Mouse (Mus musculus) adrenal gland, postnatal 10 days (tissue): ENCODE data around the gene Mtg2. TPM values are rescaled to one million over a fixed set of nuclear protein-coding genes. Genes with fewer than 3 reads are reported as not detected.

Source experiments
- DNase-seq: peaks from one replicate; pipeline ENCODE4 v3.0.0; 2021; ENCODE audit warnings: mixed read lengths
- total RNA-seq, 2 experiments: library from RNA; stranded (reverse); gene quantifications; 2 replicates each; pipeline ENCODE4 v1.2.3; 2021

Gene Mtg2
- total RNA-seq, 2 experiments from 2014 or later, result 13.1 to 18.9 TPM

DNA sequence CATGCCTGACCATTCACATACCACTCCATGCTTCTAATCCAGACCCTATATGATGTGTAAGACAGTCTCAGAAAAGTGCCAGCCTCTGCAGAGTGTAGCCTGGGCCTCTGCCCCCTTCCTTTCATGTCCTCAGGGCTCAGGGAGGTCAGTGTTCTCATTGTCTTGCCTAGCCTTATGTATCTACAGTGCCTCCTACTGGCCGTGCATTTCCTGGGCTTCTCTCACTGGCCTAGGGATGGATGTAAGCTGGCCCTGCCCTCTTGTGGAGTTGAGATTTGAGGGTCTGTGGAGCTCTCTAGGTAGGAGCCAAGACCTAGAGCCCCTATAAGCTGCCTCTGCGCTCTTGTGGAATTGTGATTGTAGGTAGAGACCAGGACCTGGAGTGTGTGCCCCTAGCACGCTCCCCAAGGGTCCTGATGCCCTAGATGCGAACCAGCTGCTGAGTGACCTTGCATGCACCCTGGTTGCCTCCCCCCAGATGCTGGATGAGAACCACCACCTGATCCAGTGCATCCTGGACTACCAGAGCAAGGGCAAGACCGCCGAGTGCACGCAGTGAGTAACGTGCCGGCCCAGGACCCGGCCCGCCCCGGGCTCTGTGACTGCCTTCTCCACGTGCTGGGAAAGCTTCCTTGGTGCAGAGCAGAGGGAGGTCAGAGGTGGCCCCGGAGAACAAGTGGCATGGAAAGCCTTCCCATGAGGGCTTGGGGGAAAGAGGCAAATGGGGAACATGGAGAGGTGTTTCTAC lies 18.2 kb upstream of the Mtg2 start:
- DNase-seq, result peak; percentile 33

DNA sequence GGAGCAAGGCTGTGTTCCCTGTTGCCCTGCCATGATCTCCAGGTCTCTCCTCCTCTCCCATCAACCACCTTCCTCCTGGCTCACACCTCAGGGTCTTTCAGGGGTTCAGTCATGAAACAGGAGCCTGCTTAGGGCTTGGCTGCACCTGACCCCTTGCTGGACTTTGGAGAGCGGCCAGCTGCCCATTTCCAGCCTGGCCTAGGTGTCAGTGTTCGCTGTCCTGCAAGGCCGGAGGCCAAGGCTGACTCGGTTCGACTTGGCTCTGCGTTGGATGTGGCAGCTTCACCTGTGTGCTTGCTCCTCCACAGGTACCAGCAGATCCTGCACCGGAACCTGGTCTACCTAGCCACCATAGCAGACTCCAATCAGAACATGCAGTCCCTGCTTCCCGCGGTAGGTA lies 17.4 kb upstream of the Mtg2 start:
- no peak for DNase-seq

DNA sequence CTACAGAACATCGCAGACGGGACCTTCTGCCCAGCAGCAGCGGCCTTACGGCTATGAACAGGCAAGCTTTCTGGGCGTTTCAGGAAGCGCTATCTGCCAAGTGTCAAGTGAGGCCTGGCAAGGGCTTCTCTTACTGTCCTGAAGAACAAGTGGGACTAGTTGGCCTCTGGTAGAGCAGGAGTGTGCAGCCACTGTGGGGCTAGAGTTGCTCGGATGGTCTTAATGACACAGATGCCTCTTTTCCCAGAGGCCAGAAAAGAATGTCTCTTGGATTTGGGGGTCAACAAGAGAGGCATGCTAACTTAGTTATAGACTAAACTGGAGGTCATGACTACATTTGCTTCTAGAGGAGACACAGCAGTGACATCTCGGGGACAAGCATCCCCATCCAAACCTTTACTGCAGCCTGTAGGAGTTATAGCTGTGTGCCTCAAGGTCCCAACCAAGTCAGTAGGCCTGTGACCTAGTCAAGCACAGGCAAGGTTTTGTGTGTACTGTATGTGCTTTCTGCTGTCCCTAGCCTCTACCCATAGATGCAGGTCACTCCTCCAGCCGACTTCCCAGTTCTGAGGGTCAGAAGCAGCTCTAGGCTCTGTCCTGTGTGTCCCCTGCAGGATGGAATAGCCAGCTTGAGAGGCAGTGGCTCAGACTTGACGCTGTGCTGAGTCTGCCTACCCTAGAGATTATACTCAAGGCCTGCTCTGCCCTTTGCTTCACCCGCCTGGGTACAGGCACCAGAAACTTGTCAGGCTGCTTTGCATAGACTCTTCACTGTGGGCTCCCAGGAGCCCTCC lies 6.9 kb upstream of the Mtg2 start:
- DNase-seq, result no peak

DNA sequence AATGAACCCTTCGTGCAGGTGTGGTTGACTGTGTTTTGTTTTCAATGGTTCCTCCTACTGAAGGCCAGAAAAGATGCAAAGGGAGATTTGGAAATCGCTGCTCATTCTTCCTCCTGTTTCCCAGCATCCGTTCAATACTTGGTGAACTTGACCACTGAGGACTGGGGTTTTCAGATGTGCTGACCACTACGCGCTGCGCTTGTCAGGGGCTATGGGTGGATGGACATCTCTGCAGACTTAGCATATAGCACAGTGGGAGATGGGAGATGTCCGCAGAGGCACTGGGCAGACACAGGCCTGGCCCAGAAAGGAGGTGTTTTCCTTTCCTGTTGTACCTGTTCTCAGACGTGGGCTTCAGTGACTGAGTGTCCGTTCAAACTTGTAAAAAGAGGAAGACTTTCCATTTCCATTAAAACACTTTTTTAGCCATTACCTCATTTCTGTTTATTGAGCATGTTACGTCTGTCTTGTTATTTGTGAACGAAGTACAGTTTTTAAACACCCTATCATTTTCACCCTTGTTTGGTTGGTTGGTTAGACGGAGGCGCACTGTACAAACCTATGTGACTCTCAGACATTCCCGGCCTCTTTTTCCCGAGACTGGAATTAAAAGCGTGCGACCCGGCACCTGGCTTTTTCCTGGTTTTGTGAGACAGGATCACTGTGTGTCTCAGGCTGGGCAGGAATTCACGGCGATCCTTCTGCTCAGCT lies 463 bp upstream of the Mtg2 start:
- DNase-seq, result no peak

DNA sequence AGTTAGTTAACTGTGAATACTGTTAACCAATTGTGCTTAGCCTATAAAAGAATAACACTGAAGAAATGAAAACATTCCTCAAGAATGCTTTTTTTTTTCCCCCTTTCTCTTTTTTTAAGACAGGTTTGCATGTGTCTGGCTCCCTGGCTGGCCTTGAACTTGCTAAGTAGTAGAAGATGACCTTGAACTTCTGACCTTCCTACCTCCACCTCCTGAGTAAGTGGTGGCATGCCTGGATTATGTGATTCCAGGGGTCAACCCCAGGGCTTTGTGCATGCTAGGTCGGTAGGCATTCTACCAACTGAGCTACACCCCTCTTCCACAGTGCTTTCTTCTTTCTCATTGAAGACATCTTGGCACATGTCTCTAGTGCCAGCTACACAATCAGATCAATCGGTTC lies 1.3 kb downstream of the Mtg2 start:
- no peak for DNase-seq

DNA sequence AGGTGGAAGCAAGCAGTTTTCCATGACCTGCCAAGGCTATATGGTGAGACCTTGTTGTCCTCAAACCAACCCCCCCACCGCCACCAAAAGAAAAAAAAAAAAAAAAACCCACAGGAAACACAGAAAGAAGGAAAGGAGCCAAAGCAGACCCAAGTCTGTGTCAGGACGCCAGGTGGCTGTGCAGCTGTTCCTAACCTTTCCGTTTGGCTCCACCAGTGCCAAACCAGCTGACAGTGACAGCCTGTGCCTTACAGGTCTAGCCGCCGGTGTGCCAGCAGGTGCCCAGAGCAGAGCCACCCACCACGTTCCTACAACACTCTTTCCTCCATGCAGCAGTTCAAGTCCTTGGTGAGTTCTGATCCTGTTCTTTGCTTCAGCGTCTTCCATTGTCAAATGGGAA lies 2.5 kb downstream of the Mtg2 start:
- no peak for DNase-seq

DNA sequence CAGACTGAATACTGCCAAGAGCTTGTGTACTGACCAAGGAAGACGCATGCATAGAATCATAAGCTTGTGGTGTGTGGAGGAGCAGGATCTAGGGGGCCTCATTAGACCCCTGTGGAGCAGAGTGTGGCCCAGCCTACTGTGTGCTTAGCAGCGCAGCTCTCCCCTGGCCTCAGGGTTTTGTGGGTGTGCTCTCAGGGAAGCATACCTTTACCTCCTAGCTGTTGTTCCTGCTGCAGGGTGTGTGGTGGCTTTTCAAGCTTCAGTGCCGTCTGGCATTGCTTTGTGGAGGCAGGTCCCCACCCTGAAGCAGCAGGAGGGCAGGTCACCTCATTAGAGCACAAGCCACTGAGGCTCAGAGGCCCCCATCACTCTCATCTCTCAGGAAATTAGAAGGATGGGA lies 7.2 kb downstream of the Mtg2 start:
- DNase-seq, result no peak

DNA sequence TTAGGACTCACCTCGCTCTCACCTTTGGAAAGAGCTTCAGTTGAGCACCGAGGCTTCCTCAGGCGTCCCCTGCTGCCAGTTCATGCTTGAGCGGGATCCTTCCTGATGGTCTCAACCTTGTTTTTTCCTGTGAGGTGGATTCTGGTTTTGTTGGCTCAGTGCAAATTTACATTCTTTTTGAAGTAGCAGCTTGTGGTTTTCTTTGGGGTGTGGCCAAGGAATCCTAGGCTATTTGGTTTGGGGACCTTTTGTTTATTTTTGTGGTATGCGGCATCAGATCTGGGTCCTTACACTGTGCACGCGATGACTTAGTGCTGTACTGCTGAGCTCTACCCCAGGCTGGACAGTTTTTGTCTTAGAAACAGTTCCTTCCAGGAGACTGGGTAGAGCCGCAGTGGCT lies 10.3 kb downstream of the Mtg2 start:
- no peak for DNase-seq

DNA sequence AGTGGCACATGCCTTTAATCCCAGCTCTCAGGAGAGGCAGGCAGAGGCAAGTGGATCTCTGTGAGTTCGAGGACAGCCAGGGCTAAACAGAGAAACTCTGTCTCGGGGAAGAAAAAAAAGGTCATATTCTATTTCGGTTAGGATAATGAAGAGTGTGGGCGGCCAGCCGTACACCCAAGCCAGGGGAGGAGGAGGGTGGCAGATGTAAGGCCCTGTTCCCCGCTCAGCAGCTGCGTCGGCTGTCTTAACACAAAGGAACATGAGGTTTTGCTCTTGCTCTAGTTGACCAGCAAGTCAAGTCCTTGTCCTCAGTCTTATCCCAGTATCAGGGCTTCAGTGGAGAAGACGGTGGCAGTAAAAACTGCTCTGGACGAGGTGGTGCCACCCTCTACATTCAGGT lies 12.7 kb downstream of the Mtg2 start:
- DNase-seq, result no peak

DNA sequence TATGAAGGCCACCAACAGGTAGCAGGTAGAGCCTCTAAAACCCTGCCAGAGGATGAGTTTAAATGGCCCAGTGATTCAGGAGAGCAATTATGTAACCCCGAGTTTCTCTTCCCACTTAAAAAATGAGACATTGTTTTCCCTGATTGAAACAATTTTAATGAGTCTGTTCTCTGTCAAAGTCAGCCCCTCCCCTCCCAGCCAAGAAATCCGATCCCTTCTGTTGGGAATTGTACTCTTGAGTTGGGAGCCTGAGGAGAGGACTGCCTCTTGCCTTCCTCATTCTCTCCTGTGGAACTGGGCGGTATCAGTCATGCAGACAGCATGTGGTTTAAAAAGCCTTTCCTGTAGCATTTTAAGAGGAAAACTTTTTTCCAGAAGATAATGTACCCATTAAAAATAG lies 14.2 kb downstream of the Mtg2 start:
- DNase-seq, result no peak

DNA sequence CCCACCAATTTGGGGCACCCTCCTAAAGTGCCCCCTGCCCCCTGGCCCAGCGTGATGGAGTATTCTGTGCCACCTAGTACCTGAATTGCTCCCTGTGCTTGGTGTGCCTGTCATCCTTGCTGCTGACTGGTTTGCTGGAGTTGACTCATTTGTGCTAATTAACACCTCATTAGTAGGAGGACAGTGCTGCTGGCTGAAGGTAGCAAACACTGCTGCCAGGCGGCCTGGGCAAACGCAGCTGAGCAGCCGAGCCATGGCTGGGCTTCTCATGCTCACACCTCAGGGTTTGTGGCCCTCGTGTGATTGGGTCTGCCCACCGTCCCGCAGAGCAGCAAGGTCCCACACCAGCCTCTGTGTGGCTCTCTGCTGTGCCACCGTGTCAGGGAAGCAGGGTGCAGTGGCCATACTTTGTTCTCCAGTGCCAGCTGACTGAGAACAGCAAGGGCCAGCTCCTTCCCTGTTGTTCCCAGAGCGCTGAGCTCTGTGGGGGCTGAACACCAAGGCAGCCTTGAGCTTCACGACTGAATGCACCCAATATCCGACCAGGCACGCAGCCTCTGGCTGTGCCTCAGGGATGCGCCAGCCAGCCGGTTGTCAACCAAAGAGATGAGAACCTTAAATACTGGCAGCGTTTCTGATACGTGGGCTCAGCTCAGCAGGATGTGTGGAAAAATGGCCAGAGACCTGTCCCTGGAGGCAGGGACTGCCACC lies 15.7 kb downstream of the Mtg2 start:
- no peak for DNase-seq

DNA sequence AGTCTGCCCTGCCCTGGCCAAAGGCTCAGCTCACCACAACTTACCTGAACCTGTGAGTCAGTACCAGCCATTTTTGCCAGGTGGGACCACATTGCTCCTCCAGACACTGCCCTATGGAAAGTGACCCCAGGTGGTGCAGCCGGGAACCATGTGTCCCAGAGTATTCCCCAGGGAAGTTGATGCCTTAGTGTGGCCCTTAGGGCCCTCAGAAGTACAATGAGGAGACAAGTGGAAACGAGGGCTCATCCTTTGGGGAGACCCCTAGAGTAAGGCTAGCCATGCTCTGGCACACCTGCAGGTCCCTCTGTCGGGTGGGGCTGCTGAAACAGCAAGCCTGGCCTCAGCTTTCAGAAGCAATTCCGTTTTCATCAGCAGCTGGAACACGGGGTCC lies 16.2 kb downstream of the Mtg2 start:
- DNase-seq, result no peak

DNA sequence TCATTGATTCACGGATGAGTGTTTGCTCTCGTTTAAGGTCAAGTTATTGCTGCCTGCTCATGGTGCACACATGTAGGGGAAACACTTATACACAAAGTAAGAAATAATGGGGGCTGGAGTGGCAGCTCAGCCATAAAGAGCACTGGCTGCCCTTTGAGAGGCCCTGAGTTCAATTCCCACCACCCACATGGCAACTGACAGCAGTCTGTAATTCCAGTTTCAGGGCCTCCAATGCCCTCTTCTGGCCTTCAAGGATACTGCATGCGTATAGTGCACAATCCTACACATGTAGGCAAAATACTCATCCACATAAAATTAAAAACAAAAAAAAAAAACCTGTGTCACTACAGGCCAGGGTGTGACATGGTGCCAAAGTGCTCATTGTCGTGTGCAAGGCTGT lies 17.1 kb downstream of the Mtg2 start:
- no peak for DNase-seq

DNA sequence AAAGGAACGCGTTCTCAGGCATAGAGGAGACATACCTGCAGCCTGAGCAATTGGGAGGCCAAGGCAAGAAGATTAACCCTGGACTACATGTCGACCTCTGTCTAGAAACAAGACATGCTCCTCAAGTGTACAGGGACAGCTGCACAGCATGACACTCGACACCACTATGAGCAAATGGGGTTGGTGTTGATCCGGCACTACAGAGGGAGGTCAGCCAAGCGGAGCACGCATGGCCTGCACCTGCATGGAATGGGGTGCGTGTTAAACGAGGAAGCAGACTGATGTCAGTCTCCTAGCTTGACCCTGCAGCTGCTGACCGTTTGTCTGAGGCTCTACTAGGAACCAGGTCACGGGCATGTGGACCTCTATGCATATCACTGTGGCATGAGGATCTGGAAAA lies 19.9 kb downstream of the Mtg2 start:
- no peak for DNase-seq

DNA sequence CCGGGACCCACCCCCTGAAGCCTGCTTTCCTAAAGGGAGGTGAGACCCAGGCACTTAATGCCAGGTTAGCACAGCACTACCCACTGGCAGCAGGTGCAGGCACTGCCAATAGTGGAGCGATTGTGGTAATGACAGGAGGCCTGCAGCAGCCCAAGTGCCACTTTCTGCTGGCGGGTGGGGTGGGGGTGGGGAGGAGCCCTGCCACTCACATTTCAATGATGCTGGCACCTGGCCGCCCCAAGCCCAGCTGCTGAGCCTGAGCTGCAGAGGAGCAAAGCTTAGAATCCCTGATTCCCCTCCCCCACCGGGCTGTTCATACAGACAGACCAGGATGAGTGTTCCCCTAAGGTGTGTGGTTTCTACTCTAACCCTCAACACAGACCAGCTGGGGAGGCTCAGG lies 25.3 kb downstream of the Mtg2 start:
- no peak for DNase-seq

DNA sequence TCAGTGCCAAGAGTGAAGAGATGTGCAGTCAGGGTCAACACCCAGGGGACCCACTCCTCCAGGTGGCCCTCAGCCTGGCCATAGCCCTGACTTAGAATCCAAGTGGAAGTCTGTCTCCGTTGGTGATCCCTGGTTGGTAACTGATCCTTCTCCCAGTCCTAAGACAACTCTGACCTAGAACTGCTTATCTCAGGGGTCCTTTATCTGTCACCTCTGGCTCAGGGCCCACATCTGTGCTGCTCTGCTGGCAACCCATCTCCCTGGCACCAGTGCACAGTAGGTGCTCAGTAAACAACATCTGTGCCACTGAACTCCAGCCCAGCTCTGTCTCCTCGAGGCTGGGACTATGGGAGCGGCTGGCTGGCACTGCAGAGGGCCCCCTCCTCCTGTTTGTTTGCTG lies 27.2 kb downstream of the Mtg2 start:
- DNase-seq, result no peak

DNA sequence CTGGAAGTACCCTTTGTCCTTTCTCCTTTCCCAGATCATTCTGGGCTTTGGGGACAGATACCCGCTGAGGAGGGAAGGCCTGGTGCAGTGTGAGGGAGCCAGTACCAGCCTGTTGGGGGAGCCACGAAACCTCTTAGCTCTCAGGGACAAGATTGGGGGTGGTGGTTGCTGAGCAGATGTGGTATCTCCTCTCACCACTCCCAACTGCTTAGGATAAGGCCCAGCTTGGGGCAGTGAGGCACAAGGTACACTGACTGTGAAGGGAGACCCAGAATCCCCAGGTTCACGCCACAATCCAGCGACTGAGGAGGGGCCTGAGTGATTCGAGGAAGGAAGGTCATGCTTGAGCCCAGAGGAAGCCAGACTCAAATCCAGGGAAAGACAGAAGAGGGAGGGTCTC lies 27.8 kb downstream of the Mtg2 start:
- DNase-seq, result no peak

DNA sequence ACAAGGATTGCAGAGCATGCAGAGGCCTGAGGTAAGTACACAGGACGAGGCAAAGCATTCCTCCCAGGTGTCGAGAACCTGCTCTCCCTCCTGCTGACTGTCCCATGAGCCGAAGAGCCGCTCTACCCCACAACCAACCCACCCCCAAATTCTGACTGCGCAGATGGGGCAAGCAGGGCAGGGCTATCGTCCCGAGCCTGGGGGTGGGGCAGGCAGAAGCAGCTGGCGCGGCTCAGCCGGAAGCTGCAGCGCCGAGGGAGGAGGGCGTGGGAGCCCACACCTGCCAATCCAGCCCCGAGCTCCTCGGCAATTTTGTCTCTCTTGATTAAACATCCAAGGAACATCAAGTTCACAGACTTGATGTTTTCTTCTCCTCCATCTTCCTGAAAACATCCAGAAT lies 29.1 kb downstream of the Mtg2 start:
- no peak for DNase-seq

DNA sequence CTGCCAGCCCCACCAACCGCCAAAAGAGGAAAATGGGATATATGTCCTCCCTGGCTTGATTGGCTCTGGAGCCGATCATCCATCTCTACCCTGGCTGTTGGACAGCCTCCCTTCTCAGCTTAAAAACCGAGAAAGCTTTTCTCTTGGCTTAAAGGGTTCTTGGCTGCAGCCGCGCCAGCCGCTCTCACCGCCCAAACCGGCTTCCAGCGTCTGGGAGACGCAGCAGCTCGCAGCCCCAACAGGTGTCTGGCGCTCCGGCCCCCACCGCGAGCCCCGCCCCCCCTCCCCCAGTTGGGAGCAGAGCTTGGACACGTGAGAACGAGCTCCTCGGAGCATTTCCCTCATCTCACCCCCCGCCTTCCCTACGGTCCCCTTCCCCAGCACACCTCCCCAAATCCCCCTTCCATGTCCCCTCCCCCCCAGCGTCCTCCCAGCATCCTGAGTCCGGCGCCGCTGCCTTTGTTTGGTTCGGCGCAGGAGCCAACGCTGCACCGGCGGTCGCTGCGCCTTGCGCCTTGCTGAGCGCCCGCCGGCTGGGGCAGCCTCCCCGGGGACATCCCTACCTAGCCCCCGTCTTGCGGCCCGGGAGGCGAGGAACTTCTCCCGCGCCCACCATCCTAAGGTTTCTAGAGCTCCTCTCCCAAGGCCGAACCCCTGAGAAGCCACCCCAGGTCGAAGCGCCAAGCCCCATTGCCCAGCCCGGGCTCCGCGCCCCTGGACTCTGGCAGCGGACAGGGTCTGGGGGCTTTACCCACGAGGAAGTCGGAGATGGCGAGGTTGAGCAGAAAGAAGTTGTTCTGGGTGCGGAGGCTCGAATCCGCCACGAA lies 33.0 kb downstream of the Mtg2 start:
- no peak for DNase-seq

DNA sequence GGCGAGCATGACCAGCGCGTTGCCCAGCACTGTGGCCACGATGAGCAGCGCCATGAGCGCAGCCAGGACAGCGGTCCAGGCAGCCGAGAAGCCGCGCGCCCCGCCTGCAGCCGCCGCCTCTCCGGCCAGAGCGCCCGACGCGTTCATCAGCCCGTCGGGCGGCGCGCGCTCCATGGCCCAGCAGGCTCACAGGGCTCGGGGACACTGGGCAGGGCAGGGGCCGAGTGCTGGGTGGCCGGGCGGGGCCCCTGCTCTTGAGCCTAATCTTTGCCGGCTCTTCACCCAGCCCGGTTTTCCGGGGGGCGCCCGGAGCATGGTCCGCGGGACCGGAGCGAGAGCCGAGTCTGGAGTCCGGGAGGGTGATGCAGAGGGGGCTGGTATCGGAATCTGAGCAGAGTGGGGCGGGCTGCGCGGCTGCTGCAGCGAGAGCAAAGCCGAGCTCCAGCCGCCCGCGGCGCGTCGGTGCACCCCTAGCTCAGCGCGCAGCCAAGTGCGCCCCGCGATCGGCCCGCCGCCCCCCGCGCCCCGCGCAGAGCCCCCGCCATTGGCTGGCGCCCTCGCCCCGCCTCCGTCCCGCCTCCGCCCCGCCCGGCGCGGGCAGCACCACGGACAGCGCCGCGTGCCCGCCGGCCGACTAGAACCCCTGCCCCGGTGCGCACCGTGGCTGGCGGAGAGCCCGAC lies 33.7 kb downstream of the Mtg2 start, which contains the start of gene Hrh3:
Hrh3 (minus strand) TSS at position 511 of the 681 bp plus-strand sequence.
- peak; percentile 94 for DNase-seq
